Mouse (Mus musculus) left cerebral cortex, postnatal 4 days (tissue): ENCODE data around the gene Cd40. TPM values are rescaled to one million over a fixed set of nuclear protein-coding genes. Genes with fewer than 3 reads are reported as not detected.

Experiments
- DNase-seq: peaks from one replicate; pipeline ENCODE4 v3.0.0-alpha.2; 2022
- intact Hi-C: fragments of 180-260 bp; cut with DNase I; formaldehyde crosslinking; loops from one replicate; pipeline ENCODE4 v1.15.1; 2025
- total RNA-seq, 2 experiments: library from RNA; stranded (reverse); gene quantifications; 2 replicates each; pipeline ENCODE4 v1.2.3; 2021

The Cd40 gene
- total RNA-seq, 2 experiments from 2014 or later = 2.3 to 4.2 TPM

DNA sequence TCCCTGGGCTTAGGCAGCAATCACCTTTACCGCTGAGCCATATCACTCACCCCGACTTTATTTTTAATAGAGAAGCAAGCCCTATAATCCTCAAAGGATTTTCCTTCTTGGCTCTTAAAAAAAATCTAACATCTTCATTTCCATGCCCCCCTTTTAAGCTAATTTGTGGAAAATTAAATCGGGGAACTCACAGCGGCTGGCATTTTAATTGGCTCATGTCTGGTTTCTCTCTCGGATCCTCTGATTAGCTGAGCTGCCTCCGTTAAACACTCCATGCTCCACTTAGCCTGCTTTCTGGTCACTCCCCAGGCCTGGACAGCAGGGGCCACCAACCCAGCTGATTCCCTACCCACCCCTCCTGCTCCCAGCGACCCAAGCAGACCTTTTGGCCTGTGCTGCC is 37.0 kb downstream of the Cd40 start:
- intact Hi-C loops = no loop called here
- DNase-seq = no peak

DNA sequence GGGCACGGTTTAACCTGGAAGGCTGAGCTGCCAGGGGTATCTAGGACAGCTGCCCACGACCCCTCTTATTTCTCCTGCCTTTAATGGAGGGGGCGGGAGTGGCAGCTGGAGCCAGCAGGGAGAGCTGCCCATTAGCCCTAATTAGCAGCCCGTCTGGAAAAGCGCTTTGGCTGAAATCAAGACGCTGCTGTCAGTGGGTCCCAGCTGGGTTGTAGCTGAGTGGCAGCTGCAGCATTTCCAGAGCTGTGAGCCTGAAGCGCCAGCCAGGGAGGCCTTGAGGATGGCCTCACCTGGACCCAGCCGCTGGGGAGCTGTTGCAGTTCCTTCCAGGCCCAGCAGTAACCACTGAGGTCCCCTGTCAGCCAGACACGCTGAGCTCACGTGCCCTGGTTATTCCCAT is 40.9 kb downstream of the Cd40 start:
- intact Hi-C loops = no loop called here
- peak; percentile 79 for DNase-seq

DNA sequence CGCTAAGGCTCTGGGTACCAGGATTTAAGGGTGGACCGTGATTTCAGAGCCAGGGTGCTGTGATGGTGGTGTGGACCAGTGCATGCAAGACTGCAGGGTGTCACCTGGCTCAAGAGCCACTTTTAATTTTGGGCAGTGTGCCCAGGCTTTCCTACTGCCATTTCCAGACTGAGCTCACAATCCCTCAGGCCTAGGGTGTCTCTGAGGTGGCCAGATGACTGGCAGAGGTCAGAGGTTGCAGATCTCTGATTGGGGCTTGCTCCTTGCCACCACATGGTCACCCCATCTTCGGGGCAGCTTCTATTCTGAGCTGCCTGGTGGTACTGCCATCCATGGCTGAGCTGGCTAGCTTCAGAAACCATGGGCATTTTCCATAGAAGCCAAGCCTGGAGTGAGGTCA is 43.4 kb downstream of the Cd40 start:
- no peak for DNase-seq
- intact Hi-C loops = no loop called here

DNA sequence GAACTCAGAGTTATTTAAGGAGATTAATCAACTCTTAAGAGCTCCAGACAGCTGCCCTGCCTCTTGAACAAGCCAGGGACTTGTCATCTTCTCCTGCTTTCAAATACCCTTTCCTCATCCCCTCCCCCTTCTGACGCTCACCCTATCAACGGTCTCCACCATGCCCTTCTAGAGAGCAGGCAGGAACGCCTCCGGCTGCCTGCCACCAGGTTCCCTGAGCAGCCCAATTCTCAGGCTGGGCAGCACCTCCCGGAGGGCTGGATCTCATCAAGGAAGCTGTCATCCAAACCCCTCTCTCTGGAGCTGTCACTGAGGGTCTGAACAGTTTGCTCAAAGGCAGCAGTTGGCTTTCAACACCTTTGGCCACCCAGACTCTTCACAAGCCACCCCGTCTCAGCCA is 45.3 kb downstream of the Cd40 start:
- no peak for DNase-seq
- intact Hi-C loops = no loop called here

DNA sequence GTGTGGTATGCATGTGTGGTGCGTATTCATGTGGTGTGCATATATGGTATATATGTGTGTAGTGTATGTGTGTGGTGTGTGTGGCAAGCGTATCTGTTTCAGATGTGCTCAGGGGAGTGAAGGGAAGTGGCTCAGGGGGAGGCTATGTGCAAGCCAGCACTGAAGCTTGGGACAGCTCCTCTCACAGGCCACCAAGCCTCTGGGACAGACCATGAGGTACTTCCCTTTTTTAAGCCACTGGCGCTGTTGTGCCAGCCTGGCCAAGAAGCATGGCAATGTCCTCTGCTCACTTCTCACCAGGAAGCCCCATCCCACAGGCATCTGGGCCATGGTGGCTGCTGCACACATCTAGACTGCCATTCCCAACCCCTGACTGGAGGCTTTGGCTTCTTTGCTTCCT is 47.5 kb downstream of the Cd40 start:
- intact Hi-C loops = no loop called here
- DNase-seq = no peak

DNA sequence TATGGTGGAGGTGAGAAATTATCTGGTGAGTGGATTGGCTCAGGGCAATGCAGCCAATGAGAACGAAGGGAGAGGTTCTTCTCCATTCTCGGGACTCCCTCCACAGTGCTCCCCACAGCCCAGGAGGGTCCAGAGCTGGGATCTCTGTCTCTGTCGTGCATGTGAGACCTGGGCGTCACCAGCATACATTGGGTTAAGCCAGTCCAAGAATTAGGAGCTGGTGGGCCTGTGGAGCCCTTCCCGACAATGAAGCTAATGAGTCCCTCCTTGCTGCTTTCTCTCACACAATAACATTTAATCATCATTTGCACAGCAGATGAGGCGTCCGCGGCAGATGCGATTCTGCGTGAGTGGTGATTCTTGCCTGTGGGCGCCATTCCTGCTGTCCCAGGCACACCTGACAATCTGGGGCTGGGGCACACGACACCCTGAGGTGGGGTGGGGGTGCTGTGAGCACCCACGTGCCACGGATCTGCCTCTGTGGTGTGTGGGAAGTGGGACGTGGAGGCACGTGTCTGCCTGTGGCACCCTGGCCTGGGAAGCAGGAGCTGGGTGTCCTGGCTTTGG is 50.2 kb downstream of the Cd40 start:
- intact Hi-C loops = no loop called here
- no peak for DNase-seq

DNA sequence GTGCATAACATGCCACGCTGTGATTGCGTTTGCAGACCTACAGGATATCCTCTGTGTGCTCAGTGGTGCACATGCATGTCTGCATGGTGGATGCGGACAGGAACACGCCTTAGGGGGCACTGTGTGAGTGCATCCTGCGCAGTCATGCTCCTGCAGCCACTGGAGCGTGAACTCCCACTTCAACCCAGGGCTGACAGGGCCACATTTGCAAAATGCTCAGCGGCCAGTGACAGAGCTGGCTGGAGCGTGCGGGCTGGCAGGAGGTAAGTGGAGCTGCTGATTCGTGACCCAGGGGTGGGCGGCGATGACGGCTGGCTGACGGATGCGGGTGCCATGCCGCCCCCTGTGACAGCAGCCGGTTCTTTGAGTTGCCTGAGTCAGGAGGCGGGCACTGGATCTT is 51.2 kb downstream of the Cd40 start:
- intact Hi-C loops = no loop called here
- peak; percentile 29 for DNase-seq

DNA sequence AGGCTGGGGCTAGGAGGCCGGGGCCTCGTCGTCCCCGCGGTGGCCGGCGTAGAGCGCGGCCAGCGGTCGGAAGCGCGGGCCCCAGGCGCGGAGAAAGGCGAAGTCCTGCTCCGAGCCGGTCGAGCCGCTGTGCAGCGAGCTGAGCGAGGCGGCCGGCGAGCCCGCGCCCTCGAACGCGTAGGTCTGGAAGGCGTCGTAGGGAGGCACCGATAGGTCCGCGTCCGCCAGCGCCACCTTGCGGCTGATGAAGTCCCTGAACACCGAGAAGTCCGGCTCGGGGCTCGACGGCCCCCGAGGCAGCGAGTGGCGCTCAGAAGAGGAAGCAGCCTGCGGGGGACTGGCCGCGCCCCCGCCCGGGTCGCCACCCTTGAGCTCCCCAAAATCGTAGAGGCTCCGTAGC is 56.7 kb downstream of the Cd40 start:
- DNase-seq = peak; percentile 92
- intact Hi-C loops = no loop called here

DNA sequence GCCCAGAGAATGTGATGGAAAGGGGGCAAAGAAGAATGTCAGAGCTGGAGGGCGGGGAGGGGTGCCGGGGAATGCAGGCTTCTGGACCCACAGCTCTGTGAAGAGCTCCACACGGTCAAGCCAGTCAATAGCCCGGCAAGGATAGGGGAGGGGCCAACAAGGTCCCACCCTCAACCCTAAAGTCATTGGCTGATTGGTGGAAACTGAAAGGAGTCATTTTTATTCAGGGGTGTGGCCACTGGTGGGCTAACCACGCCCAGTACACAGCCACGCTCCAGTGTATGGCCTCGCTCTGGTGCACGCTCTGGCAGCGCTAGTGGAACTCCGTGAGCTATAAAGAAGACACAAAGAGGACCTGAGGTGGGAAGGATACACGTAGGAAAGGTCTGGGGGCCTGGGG is 58.3 kb downstream of the Cd40 start:
- DNase-seq = no peak
- intact Hi-C loops = no loop called here

DNA sequence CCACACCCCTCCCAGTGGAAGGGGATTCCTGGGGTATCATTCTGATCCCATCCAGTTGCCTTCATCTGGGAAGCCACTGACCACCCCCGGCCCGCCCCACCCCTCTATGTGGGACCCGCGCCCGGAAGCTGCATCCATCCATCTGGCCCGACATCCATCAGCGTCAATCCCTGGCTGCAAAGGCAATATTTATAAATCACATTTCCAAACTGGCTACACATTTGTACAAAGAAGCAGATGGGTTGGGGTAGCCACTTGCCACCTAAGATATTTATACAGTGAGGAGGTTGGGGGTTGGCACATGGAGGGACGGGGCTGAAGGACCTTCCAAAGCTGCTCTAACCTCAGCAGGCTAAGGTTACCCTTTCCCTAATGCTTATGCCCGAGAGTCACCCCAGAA is 65.3 kb downstream of the Cd40 start:
- intact Hi-C loops = no loop called here
- no peak for DNase-seq

DNA sequence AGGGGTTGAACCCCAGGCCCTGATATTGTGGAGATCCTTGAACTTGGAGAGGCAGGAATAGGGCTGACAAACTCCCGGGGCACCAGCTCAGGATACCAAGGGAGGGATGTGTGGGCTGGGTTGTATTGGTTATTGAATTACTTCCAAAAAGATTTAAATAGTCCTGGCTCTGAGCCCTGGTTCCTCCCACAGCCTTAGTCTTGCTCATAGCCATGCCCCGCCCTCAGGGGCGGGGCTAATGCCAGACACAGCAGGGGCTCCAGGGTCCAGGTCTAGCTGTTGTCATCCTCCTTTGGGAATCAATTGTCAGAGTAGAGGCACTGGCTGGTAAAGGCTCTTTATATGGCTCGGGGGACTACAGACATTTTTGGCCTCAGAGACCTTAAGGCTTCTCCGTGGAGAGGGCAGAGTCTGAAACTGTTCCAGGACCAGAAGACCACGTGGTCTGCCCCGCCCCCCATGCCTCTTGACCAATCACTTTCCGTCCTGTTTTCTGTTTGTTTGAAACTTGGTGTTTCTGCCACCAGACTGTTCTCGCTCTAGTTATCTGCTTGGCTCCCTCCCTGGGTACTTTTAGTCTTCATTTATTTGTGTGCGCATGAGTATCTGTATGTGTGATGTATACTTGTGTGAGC is 65.9 kb downstream of the Cd40 start:
- intact Hi-C loops = no loop called here

More for the DNA sequence above, 65.9 kb downstream of the Cd40 start:
- DNase-seq = peak; percentile 46

Other genes starting within 250 kb of the Cd40 start
- gene Zswim1, start 232.9 kb upstream of the Cd40 start, total RNA-seq = 10 to 100 TPM; 17.5 to 17.8 TPM
- 1 to 10 TPM; 1.1 to 1.2 TPM for gene Spata25, start 227.1 kb upstream of the Cd40 start, total RNA-seq
- gene Ctsa, start 222.8 kb upstream of the Cd40 start, total RNA-seq = 10 to 100 TPM; 56.8 to 62.2 TPM
- 1 to 10 TPM; 5.1 to 5.6 TPM for gene Neurl2, start 222.2 kb upstream of the Cd40 start, total RNA-seq
- 10 to 100 TPM; 63.5 to 71.3 TPM for gene Pltp, start 197.9 kb upstream of the Cd40 start, total RNA-seq
- gene Pcif1, start 176.3 kb upstream of the Cd40 start, total RNA-seq = 10 to 100 TPM; 53.9 to 61.4 TPM
- gene Zfp335, start 143.9 kb upstream of the Cd40 start, total RNA-seq = 10 to 100 TPM; 30.0 to 31.2 TPM
- 1 to 10 TPM; 2.1 to 2.3 TPM for gene Mmp9, start 114.8 kb upstream of the Cd40 start, total RNA-seq
- gene Slc12a5, start 94.8 kb upstream of the Cd40 start, total RNA-seq = 100 to 1,000 TPM; 158 to 181 TPM
- gene Ncoa5, start 20.8 kb upstream of the Cd40 start, total RNA-seq = 100 to 1,000 TPM; 107 to 111 TPM
- gene 1700025C18Rik, start 35.1 kb downstream of the Cd40 start, total RNA-seq = not detected
- gene Cdh22, start 179.2 kb downstream of the Cd40 start, total RNA-seq = 10 to 100 TPM in 1 of 2 experiments, 1 to 10 TPM in 1; 8.3 to 12.3 TPM
- 10 to 100 TPM; 36.4 to 37.1 TPM for gene Slc35c2, start 232.2 kb downstream of the Cd40 start, total RNA-seq